Mouse (Mus musculus): ENCODE data around the gene Hjurp. TPM values are rescaled to one million over a fixed set of nuclear protein-coding genes. Genes with fewer than 3 reads are reported as not detected.
A peak's percentile ranks its signal among the peaks of the same experiment; 100 is the strongest.
"Not testable (repeated sequence)": the region's sequence is repeated elsewhere in the genome, so short reads cannot be mapped to it uniquely, and the experiment has no call there.

Gene Hjurp
- total and polyA plus RNA-seq, 2 experiments = 32.8 to 90.1 TPM

GRCm38 (mm10) chr1:88225741-88226140 lies 51.7 kb downstream of the Hjurp start:
- TF ChIP-seq POLR2A (IDR thresholded peaks at IDR 0.05; ENCODE audit: extremely low read depth, insufficient read depth, low read length) (no peak), CTCF (IDR thresholded peaks at IDR 0.05; ENCODE audit: low read depth, low read length) (no peak)
- DNase-seq (ENCODE audit: extremely low read depth, low read depth, low spot score) = no peak
- Histone ChIP-seq H3K36me3 (ENCODE audit: control insufficient read depth, insufficient read depth, low read length) (no peaks in the 10 kb centered on the region), H3K4me1 (ENCODE audit: control insufficient read depth, insufficient read depth, low read length) (peaks cover 2% of the 10 kb centered on the region; the same call in 1 of the 2 replicates), H3K9ac (ENCODE audit: low read depth, low read length) (no peak overlapping the region), H3K27ac (replicated peaks; ENCODE audit: insufficient read depth, low read depth, low read length) (no peak overlapping the region), H3K79me2 (ENCODE audit: control insufficient read depth, insufficient read depth, low read length) (no peaks in the 10 kb centered on the region), H3K4me3 (ENCODE audit: insufficient read depth, low read depth, low read length) (no peak overlapping the region), H3K27me3 (ENCODE audit: control insufficient read depth, insufficient read depth, low read length) (no peaks in the 10 kb centered on the region)

- WGBS = 19% methylated on average over 2 of the region's 2 CpGs
- not testable (repeated sequence) for H3K4me1 ChIP-seq (ENCODE audit: control insufficient read depth, insufficient read depth, low read length); H3K4me3 ChIP-seq (ENCODE audit: insufficient read depth, low read depth, low read length); H3K36me3 ChIP-seq (ENCODE audit: control insufficient read depth, insufficient read depth, low read length); H3K9ac ChIP-seq (ENCODE audit: low read depth, low read length); H3K79me2 ChIP-seq (ENCODE audit: control insufficient read depth, insufficient read depth, low read length); H3K27me3 ChIP-seq (ENCODE audit: control insufficient read depth, insufficient read depth, low read length); DNase-seq (ENCODE audit: extremely low read depth, low read depth, low spot score)
- peak overlapping the region; percentile 13; the same call in 1 of the 2 replicates for H3K27ac ChIP-seq (replicated peaks; ENCODE audit: insufficient read depth, low read depth, low read length)
These were observed 52.1 kb downstream of the Hjurp start for GRCm38 (mm10) chr1:88225301-88225700.

- Histone ChIP-seq H3K36me3 (ENCODE audit: control insufficient read depth, insufficient read depth, low read length) (no peaks in the 10 kb centered on the region), H3K4me3 (ENCODE audit: insufficient read depth, low read depth, low read length) (no peak overlapping the region), H3K27ac (replicated peaks; ENCODE audit: insufficient read depth, low read depth, low read length) (no peak overlapping the region), H3K9ac (ENCODE audit: low read depth, low read length) (no peak overlapping the region), H3K4me1 (ENCODE audit: control insufficient read depth, insufficient read depth, low read length) (peaks cover 2% of the 10 kb centered on the region; the same call in 1 of the 2 replicates), H3K79me2 (ENCODE audit: control insufficient read depth, insufficient read depth, low read length) (no peaks in the 10 kb centered on the region), H3K27me3 (ENCODE audit: control insufficient read depth, insufficient read depth, low read length) (no peaks in the 10 kb centered on the region)
- 19% methylated on average over 2 of the region's 2 CpGs for WGBS
- no peak for TF ChIP-seq CTCF (IDR thresholded peaks at IDR 0.05; ENCODE audit: low read depth, low read length)
- TF ChIP-seq POLR2A (IDR thresholded peaks at IDR 0.05; ENCODE audit: extremely low read depth, insufficient read depth, low read length) = no peak
- peak; percentile 100 for DNase-seq (ENCODE audit: extremely low read depth, low read depth, low spot score)
These were observed 53.2 kb downstream of the Hjurp start for GRCm38 (mm10) chr1:88224029-88224776.

- Histone ChIP-seq H3K27ac (replicated peaks; ENCODE audit: insufficient read depth, low read depth, low read length) (no peak overlapping the region), H3K79me2 (ENCODE audit: control insufficient read depth, insufficient read depth, low read length) (no peaks in the 10 kb centered on the region), H3K27me3 (ENCODE audit: control insufficient read depth, insufficient read depth, low read length) (no peaks in the 10 kb centered on the region), H3K9ac (ENCODE audit: low read depth, low read length) (no peak overlapping the region), H3K4me1 (ENCODE audit: control insufficient read depth, insufficient read depth, low read length) (peaks cover 2% of the 10 kb centered on the region; the same call in 1 of the 2 replicates), H3K4me3 (ENCODE audit: insufficient read depth, low read depth, low read length) (no peak overlapping the region), H3K36me3 (ENCODE audit: control insufficient read depth, insufficient read depth, low read length) (no peaks in the 10 kb centered on the region)
- TF ChIP-seq CTCF (IDR thresholded peaks at IDR 0.05; ENCODE audit: low read depth, low read length) (no peak), POLR2A (IDR thresholded peaks at IDR 0.05; ENCODE audit: extremely low read depth, insufficient read depth, low read length) (no peak)
- 45% methylated on average over 1 of the region's 1 CpGs for WGBS
- DNase-seq (ENCODE audit: extremely low read depth, low read depth, low spot score) = peak; percentile 72
These were observed 53.8 kb downstream of the Hjurp start for GRCm38 (mm10) chr1:88223591-88223990.

GRCm38 (mm10) chr1:88223011-88223515 lies 54.4 kb downstream of the Hjurp start:
- H3K36me3 ChIP-seq (ENCODE audit: control insufficient read depth, insufficient read depth, low read length); H3K27me3 ChIP-seq (ENCODE audit: control insufficient read depth, insufficient read depth, low read length); H3K27ac ChIP-seq (replicated peaks; ENCODE audit: insufficient read depth, low read depth, low read length); H3K79me2 ChIP-seq (ENCODE audit: control insufficient read depth, insufficient read depth, low read length); DNase-seq (ENCODE audit: extremely low read depth, low read depth, low spot score); H3K9ac ChIP-seq (ENCODE audit: low read depth, low read length); H3K4me1 ChIP-seq (ENCODE audit: control insufficient read depth, insufficient read depth, low read length); H3K4me3 ChIP-seq (ENCODE audit: insufficient read depth, low read depth, low read length): not testable (repeated sequence)

- TF ChIP-seq CTCF (IDR thresholded peaks at IDR 0.05; ENCODE audit: low read depth, low read length) = no peak
- TF ChIP-seq POLR2A (IDR thresholded peaks at IDR 0.05; ENCODE audit: extremely low read depth, insufficient read depth, low read length) = no peak
- no peaks in the 10 kb centered on the region for H3K79me2 ChIP-seq (ENCODE audit: control insufficient read depth, insufficient read depth, low read length)
- peaks cover 5% of the 10 kb centered on the region for H3K36me3 ChIP-seq (ENCODE audit: control insufficient read depth, insufficient read depth, low read length)
- 52% methylated on average over 2 of the region's 2 CpGs for WGBS
- no peak overlapping the region for H3K27ac ChIP-seq (replicated peaks; ENCODE audit: insufficient read depth, low read depth, low read length)
- DNase-seq (ENCODE audit: extremely low read depth, low read depth, low spot score) = no peak
- no peaks in the 10 kb centered on the region for H3K27me3 ChIP-seq (ENCODE audit: control insufficient read depth, insufficient read depth, low read length)
- H3K4me1 ChIP-seq (ENCODE audit: control insufficient read depth, insufficient read depth, low read length) = peaks cover 2% of the 10 kb centered on the region; the same call in 1 of the 2 replicates
- no peak overlapping the region for H3K9ac ChIP-seq (ENCODE audit: low read depth, low read length)
- H3K4me3 ChIP-seq (ENCODE audit: insufficient read depth, low read depth, low read length) = no peak overlapping the region
These were observed 55.2 kb downstream of the Hjurp start for GRCm38 (mm10) chr1:88222216-88222615.

Data from liver, adult 2 months (tissue).